Mouse (Mus musculus) thymus, adult 2 months (tissue): ENCODE results near the gene Erc2. TPM values are rescaled to one million over a fixed set of nuclear protein-coding genes. Genes with fewer than 3 reads are reported as not detected.

Experiments used
- DNase-seq: peaks from one replicate; pipeline ENCODE4 v3.0.0; 2021
- H3K27ac ChIP-seq: fragments of 200-500 bp; 2 replicates; pipeline ENCODE4 v1.5.1; 2012; ENCODE audit warnings: low read length, control low read depth; ENCODE audit not compliant: control insufficient read depth, insufficient read depth
- H3K27me3 ChIP-seq: fragments of 200-500 bp; 2 replicates; pipeline ENCODE4 v1.6.1; 2012; ENCODE audit warnings: mild to moderate bottlenecking, low read length, moderate library complexity, mixed read lengths; ENCODE audit not compliant: control insufficient read depth, insufficient read depth
- H3K36me3 ChIP-seq: fragments of 200-500 bp; 2 replicates; pipeline ENCODE4 v1.6.1; 2012; ENCODE audit warnings: mild to moderate bottlenecking, low read length, moderate library complexity; ENCODE audit not compliant: control insufficient read depth, insufficient read depth
- H3K4me1 ChIP-seq: fragments of 200-500 bp; replicated peaks from 2 replicates; pipeline ENCODE4 v1.6.1; 2012; ENCODE audit warnings: low read length; ENCODE audit not compliant: control insufficient read depth, insufficient read depth
- H3K4me3 ChIP-seq: fragments of 200-500 bp; 2 replicates; pipeline ENCODE4 v1.5.1; 2012; ENCODE audit warnings: mild to moderate bottlenecking, low read length, control low read depth, moderate library complexity; ENCODE audit not compliant: control insufficient read depth, insufficient read depth
- CTCF ChIP-seq: fragments of 200-500 bp; IDR thresholded peaks from 2 replicates; pipeline ENCODE4 v1.5.1; 2012; ENCODE audit warnings: mild to moderate bottlenecking, control low read depth, low read length, moderate library complexity, borderline replicate concordance; ENCODE audit not compliant: control insufficient read depth, poor library complexity, insufficient read depth; ENCODE audit errors: extremely low read depth
- POLR2A ChIP-seq: fragments of 200-500 bp; IDR thresholded peaks from 2 replicates; pipeline ENCODE4 v1.6.1; 2012; ENCODE audit warnings: mild to moderate bottlenecking, low read length, control low read depth, moderate library complexity; ENCODE audit not compliant: control insufficient read depth, poor library complexity, insufficient read depth; ENCODE audit errors: extremely low read depth
- WGBS: fragments of 180-500 bp; shearing (Covaris S2); methylation state at CpG from one replicate; pipeline ENCODE4 v1.1.7; 2018; 5-methylcytosine and 5-hydroxymethylcytosine counted together
- polyA plus RNA-seq: library from polyadenylated mRNA; depleted of rRNA; stranded (reverse); fragments of >200 nt; gene quantifications from 2 replicates; pipeline ENCODE4 v1.2.3, GENCODE M21; 2012

The Erc2 gene
- polyA plus RNA-seq, 1 experiment: 0.18 TPM

- H3K4me1 ChIP-seq: no peaks in the 10 kb centered on the region
- no peak for TF ChIP-seq POLR2A
- no peak for TF ChIP-seq CTCF
- H3K36me3 ChIP-seq: no peaks in the 10 kb centered on the region
- DNase-seq: no peak
- H3K27ac ChIP-seq: no peak overlapping the region
- H3K27me3 ChIP-seq: no peaks in the 10 kb centered on the region
- WGBS: 94% methylated on average over 4 of the region's 4 CpGs
- H3K4me3 ChIP-seq: no peak overlapping the region
These were observed 533.5 kb downstream of the Erc2 start for GRCm38 (mm10) chr14:28155706-28156105.

DNA sequence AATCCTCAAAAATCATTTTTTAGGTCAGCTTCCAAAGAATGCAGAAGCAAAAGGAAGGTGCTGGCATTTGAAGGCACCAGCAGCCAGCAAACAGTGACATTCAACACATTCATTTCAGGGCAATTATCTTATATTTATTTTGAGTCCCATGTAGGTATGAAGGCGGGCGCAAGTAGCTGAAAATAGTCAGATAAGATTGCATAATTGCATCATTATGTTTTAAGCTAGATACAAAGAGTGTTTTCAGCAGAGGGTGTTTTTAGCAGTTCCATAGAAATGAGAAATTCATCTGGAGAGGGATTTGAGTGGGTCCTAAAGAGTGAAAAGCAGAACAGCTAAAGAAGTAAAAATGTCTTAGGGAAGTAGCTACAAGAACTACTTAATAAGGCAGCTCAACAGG lies 538.6 kb downstream of the Erc2 start:
- Histone ChIP-seq H3K27ac (no peak overlapping the region), H3K4me1 (no peaks in the 10 kb centered on the region), H3K4me3 (no peak overlapping the region), H3K36me3 (no peaks in the 10 kb centered on the region), H3K27me3 (no peaks in the 10 kb centered on the region)
- TF ChIP-seq CTCF (no peak), POLR2A (no peak)
- DNase-seq: no peak
- 93% methylated on average over 2 of the region's 2 CpGs for WGBS

DNA sequence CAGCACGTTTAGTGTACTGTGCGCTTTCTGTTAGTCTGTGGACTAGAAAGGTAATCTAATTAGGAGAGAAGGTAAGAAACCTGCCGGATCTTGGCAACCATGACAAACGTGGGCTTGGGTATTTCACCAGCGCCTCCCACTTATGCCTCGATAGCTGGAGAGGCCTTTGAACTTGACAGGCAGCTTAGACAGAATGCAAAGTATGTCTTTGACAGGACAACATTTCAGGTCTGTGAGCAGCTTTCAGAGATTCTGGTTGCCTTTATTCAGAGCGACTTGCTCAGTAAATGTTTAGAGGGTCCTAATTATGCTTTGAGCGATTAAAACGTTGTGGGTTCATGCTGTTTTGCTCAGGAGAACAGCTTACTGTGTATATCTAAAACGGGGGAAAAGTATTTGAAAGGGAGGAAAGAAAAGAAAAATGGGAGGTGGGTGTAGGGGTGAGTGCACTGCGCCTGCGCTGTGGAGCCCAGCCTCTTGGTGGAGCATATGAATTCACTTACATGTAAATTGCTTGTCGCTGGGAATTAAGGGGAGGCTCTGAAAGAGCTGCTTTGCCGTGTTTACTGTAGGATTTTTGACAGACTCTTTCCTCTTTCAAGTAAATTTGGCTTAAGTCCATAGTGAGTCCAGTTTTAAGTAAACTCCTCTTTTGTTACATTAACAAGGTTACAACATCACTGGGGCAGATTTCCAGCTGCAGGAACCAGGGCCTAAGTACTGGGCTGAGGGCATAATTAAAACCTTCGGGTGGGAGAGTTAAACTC lies 542.6 kb downstream of the Erc2 start:
- H3K27ac ChIP-seq: no peak overlapping the region
- TF ChIP-seq CTCF (no peak), POLR2A (no peak)
- 75% methylated on average over 15 of the region's 15 CpGs for WGBS
- no peak overlapping the region for H3K4me3 ChIP-seq
- H3K36me3 ChIP-seq: no peaks in the 10 kb centered on the region
- H3K4me1 ChIP-seq: no peaks in the 10 kb centered on the region
- DNase-seq: no peak
- H3K27me3 ChIP-seq: no peaks in the 10 kb centered on the region

DNA sequence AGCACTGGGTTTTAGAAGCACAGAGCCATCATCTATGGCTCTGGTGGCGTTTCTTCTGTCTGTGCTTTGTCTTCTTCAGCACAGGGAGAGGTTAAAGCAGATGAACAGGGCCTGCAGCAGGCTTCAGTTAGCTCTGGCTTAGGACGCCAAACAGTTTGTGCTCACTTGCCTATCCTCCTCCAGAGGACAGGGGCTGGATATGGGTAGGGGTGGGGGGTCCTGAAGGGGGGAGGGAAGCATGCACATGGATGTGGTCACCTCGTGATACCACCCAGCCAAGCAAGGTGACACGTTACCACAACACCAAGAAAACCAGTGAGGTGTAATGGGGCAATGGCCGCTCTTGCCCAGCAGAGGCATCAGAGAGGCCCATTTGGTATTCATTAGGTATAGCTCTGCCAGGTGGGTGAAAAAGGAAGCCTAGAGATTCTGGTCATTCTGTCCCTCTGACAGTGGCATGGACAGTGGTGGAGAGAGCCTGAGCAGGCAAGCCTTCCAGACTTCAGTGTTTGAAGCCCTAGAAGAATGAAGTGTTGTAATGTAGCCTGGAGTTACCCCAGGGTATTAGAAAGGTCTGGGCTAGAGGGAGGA lies 543.5 kb downstream of the Erc2 start:
- DNase-seq: no peak
- H3K27me3 ChIP-seq: no peaks in the 10 kb centered on the region
- WGBS: 78% methylated on average over 5 of the region's 5 CpGs
- H3K4me1 ChIP-seq: no peaks in the 10 kb centered on the region
- no peak overlapping the region for H3K27ac ChIP-seq
- no peak for TF ChIP-seq POLR2A
- no peak for TF ChIP-seq CTCF
- no peak overlapping the region for H3K4me3 ChIP-seq
- H3K36me3 ChIP-seq: no peaks in the 10 kb centered on the region

GRCm38 (mm10) chr14:28170711-28171110 lies 548.5 kb downstream of the Erc2 start:
- WGBS: 76% methylated on average over 4 of the region's 4 CpGs
- no peak for DNase-seq
- H3K27ac ChIP-seq: no peak overlapping the region
- TF ChIP-seq CTCF (no peak), POLR2A (no peak)
- H3K36me3 ChIP-seq: no peaks in the 10 kb centered on the region
- no peaks in the 10 kb centered on the region for H3K4me1 ChIP-seq
- H3K27me3 ChIP-seq: no peaks in the 10 kb centered on the region
- no peak overlapping the region for H3K4me3 ChIP-seq

GRCm38 (mm10) chr14:28171364-28171763 lies 549.1 kb downstream of the Erc2 start:
- H3K27ac ChIP-seq: no peak overlapping the region
- H3K4me1 ChIP-seq: no peaks in the 10 kb centered on the region
- DNase-seq: no peak
- H3K36me3 ChIP-seq: no peaks in the 10 kb centered on the region
- no peak overlapping the region for H3K4me3 ChIP-seq
- TF ChIP-seq POLR2A (no peak), CTCF (no peak)
- 73% methylated on average over 2 of the region's 2 CpGs for WGBS
- no peaks in the 10 kb centered on the region for H3K27me3 ChIP-seq

- H3K27ac ChIP-seq: no peak overlapping the region
These were observed 551.5 kb downstream of the Erc2 start for GRCm38 (mm10) chr14:28173736-28174135.

More at GRCm38 (mm10) chr14:28173736-28174135, 551.5 kb downstream of the Erc2 start:
- Histone ChIP-seq H3K27me3 (no peaks in the 10 kb centered on the region), H3K4me1 (no peaks in the 10 kb centered on the region), H3K4me3 (no peak overlapping the region), H3K36me3 (no peaks in the 10 kb centered on the region)
- TF ChIP-seq CTCF: no peak
- no peak for TF ChIP-seq POLR2A
- DNase-seq: no peak
- 93% methylated on average over 4 of the region's 4 CpGs for WGBS
